Mouse (Mus musculus) 3T3-L1 (cell line): ENCODE results near the gene Sumo2.
"Not testable (repeated sequence)": the region's sequence is repeated elsewhere in the genome, so short reads cannot be mapped to it uniquely, and the experiment has no call there.

Source experiments
- DNase-seq: peaks from one replicate; pipeline ENCODE4 v3.0.0-alpha.2; 2015; ENCODE audit warnings: low read depth, low spot score

The Sumo2 gene

GRCm38 (mm10) chr11:115519581-115519980 lies 16.5 kb downstream of the Sumo2 start:
- no peak for DNase-seq

DNA sequence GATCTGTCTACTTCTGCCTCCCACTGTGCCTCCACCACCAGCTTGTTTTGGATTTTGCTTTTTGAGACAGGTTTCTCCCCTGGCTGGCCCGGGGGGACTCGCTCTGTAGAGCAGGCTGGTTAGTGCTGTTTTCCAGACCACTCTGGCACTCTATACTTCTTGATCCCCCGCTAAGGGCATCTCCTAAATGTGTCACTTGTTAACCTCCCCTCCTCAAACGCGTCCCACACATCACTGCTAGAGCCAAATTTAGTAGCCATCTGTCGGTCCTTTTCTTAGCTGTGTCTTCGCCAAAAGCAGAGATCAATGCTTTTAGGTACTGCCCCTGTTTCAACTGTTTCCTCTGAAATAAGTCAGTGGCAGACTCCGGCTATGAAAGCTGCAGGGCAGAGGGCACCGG lies 17.4 kb downstream of the Sumo2 start:
- no peak for DNase-seq

DNA sequence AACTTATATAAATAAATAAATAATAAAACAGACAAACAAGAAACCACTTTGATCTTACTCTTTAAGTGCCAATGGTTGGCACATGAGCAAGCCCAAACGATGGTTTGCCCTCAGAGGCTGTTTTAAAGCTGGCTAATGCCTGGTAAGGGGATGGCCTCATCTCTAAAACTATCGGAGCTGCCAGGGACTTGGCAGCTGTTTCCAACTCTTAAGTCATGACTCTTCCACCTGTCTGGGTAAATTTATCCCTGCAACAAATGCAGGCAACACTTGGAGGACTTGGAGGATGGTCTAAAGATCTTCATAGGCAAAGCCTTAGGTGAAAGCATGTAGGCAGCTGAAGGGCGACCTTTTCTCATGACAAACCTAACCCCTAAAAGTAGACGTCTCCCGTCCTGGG lies 19.1 kb downstream of the Sumo2 start:
- DNase-seq: no peak

- DNase-seq: no peak
Measured at GRCm38 (mm10) chr11:115515021-115515420, 21.1 kb downstream of the Sumo2 start.

DNA sequence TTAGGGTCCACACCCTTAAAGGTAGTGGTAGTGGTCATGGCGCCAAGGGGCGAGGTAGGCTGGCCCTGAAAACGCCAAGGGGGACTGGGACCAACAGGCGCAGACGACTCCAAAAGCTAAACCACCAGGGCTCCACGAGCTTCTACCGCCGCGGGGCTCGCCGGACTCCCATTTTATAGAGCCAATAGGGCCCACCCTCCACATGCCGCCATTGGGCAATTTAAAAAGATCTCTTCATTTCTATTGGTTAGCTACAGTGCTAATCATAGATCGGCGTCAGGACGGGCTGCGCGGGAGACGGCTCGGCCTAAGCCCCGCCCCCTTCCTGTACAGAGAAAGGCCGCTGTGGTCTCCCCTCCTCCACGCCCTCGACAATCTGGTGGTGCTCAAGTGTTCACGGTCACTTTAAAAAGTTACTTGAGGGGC lies 21.8 kb downstream of the Sumo2 start, which contains the start of gene Jpt1:
Gene Jpt1 (minus strand): TSS at position 150 of the 426 bp plus-strand sequence.
- peak; percentile 95 for DNase-seq

GRCm38 (mm10) chr11:115513271-115514237 lies 22.5 kb downstream of the Sumo2 start:
- DNase-seq: peak; percentile 62

- peak; percentile 35 for DNase-seq
Measured at GRCm38 (mm10) chr11:115512407-115513183, 23.5 kb downstream of the Sumo2 start.

DNA sequence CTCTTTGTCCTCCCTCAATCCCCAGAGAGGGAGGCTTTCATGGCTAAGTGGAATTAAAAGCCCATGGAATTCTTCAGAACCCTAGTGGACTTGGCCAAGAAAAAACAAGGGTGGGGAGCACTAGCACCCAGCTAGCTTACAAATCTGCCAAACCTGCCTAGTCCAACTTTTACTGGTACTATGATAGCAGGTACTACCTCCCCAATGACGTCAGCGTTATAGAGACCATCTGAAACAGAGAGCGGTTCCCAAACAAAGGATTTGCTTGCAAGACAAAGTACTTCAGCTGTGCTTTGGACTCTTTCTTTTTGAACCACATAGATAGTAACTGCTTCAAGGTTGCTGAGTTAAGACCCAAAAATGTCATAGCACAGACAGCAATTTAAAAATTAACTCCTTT lies 24.1 kb downstream of the Sumo2 start:
- no peak for DNase-seq

GRCm38 (mm10) chr11:115511121-115511520 lies 25.0 kb downstream of the Sumo2 start:
- no peak for DNase-seq

- DNase-seq: no peak
Measured at GRCm38 (mm10) chr11:115510507-115510888, 25.6 kb downstream of the Sumo2 start.

GRCm38 (mm10) chr11:115509773-115510506 lies 26.1 kb downstream of the Sumo2 start:
- DNase-seq: peak; percentile 45

- DNase-seq: no peak
Measured at GRCm38 (mm10) chr11:115508061-115508460, 28.0 kb downstream of the Sumo2 start.

- no peak for DNase-seq
Measured at GRCm38 (mm10) chr11:115506586-115506985, 29.5 kb downstream of the Sumo2 start.

- DNase-seq: no peak
Measured at GRCm38 (mm10) chr11:115502636-115503035, 33.4 kb downstream of the Sumo2 start.

- DNase-seq: not testable (repeated sequence)
Measured at GRCm38 (mm10) chr11:115496559-115496958, 39.5 kb downstream of the Sumo2 start.

GRCm38 (mm10) chr11:115492387-115492786 lies 43.7 kb downstream of the Sumo2 start:
- DNase-seq: peak; percentile 20

DNA sequence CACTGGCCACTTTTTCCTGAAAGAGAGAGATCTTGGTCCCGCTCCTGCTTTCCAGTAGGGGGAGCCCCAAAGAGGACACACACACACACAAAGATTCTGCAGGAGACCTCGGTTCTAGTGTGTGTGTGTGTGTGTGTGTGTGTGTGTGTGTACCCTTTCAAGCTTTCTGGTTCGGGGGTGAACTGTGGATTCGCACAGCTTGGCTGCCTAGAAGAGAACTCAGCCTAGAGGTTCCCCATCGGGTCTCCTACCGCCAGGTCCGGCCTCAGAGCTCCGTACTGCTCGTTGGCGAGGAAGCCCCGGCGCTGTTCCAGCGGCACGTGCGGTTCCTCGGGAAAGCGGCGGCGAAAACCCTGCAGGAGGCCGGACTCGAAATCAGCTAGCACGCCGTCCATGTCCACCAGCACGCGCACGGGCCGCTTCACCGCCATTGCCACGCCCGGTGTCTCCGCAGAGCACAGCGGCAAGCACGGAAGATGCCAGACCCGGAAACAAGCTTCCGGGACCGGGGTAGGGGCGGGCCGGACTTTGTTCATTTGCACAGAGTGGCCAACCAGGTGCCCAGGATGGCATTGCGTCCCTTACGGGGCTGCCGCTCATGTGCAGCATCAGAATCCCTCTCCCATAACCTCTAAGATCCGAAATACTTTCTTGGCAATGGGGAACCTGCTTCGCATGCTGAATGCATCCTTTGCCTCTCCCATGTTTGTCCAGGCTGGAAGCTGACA lies 44.6 kb downstream of the Sumo2 start, which contains the start of gene Nt5c:
Gene Nt5c (minus strand): TSS at position 507 of the 728 bp plus-strand sequence.
- DNase-seq: peak; percentile 89

DNA sequence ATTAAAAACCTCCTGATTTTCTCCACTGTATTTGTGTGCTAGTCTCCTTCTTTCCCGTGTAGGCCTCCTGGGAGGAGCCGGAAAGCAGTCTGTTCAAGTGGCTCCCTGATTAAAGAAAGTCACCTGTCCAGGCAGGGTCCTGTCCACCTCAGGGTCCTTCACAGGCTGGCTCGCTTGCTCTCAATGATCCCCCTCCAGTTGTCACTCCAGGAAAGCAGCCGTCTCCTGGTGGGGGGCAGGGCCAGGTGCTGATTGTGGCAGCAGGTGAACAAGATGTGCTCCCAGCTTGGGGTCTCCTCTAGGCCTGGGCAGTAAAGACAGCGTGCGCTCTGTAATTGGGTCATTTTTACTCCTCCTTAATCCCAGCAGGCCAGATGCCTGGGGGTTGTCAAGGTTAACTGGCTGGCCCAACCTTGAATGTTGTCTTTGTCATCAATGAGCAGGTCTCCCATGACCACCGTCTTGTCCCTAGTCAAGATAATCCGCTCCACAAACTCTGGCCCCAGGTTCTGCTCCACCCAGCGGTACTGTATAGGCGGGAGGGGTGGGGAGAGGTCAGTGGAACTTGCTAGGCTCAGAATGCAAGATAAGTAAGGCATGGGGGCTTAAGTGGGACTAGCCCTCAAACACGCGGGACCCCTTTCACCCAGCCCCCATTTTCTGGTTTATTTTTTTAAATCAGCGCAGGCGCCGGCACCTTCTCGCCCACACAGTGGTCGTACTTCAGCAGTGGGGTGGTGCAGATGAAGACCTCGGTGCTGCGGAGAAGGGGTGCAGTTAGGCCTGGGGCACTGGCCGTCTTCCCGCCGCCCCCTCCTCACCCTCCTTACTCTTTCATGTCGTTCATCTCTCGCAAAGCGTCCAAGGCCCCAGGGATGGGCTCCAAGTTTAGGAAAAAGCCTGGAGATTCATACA lies 45.4 kb downstream of the Sumo2 start:
- DNase-seq: no peak

GRCm38 (mm10) chr11:115488551-115489104 lies 47.4 kb downstream of the Sumo2 start:
- DNase-seq: no peak
